Mouse (Mus musculus) heart, postnatal 36 days (tissue): ENCODE data around the gene Cflar. TPM values are rescaled to one million over a fixed set of nuclear protein-coding genes. Genes with fewer than 3 reads are reported as not detected.
"Not testable (repeated sequence)": the region's sequence is repeated elsewhere in the genome, so short reads cannot be mapped to it uniquely, and the experiment has no call there.

Source experiments
- DNase-seq, 2 experiments: peaks; one replicate each; pipeline ENCODE4 v3.0.0; 2021 to 2022
- intact Hi-C: fragments of 180-260 bp; cut with DNase I; formaldehyde crosslinking; loops from one replicate; pipeline ENCODE4 v1.15.1; 2025
- total RNA-seq, 2 experiments: library from RNA; stranded (reverse); gene quantifications; 2 replicates each; pipeline ENCODE4 v1.2.3; 2021

Gene Cflar
- total RNA-seq, 2 experiments from 2014 or later, result 56.4 to 61.5 TPM

- intact Hi-C loops, result no loop called here
- DNase-seq, result no peak
These were observed 14.5 kb downstream of the Cflar start for GRCm38 (mm10) chr1:58725767-58726166.

- DNase-seq, result no peak
- intact Hi-C loops, result no loop called here
These were observed 15.9 kb downstream of the Cflar start for GRCm38 (mm10) chr1:58727019-58727746.

GRCm38 (mm10) chr1:58727747-58728589, 16.7 kb downstream of the Cflar start:
- DNase-seq, result no peak
- intact Hi-C loops, result no loop called here

GRCm38 (mm10) chr1:58728590-58728868, 17.2 kb downstream of the Cflar start:
- intact Hi-C loops, result no loop called here
- no peak for DNase-seq

- DNase-seq, result no peak
- intact Hi-C loops, result no loop called here
These were observed 22.3 kb downstream of the Cflar start for GRCm38 (mm10) chr1:58733636-58734035.

GRCm38 (mm10) chr1:58734043-58734920, 23.0 kb downstream of the Cflar start:
- intact Hi-C loops, result no loop called here
- no peak for DNase-seq

- intact Hi-C loops, result no loop called here
- DNase-seq, result no peak
These were observed 24.7 kb downstream of the Cflar start for GRCm38 (mm10) chr1:58735962-58736361.

- intact Hi-C loops, result no loop called here
- no peak for DNase-seq
These were observed 25.7 kb downstream of the Cflar start for GRCm38 (mm10) chr1:58736968-58737367.

- no peak for DNase-seq
- intact Hi-C loops, result no loop called here
These were observed 28.2 kb downstream of the Cflar start for GRCm38 (mm10) chr1:58739529-58739928.

- intact Hi-C loops, result loop anchor here (5.0 kb wide), 1 partner anchor 105 kb away; no protein-coding TSS in a partner anchor
- DNase-seq, result no peak
These were observed 31.3 kb downstream of the Cflar start for GRCm38 (mm10) chr1:58742571-58743021.

GRCm38 (mm10) chr1:58743252-58743651, 31.9 kb downstream of the Cflar start:
- DNase-seq, result no peak
- intact Hi-C loops, result loop anchor here (5.0 kb wide), 1 partner anchor 106 kb away; no protein-coding TSS in a partner anchor

GRCm38 (mm10) chr1:58744645-58745044, 33.3 kb downstream of the Cflar start:
- no peak for DNase-seq

GRCm38 (mm10) chr1:58746880-58747279, 35.6 kb downstream of the Cflar start:
- intact Hi-C loops, result loop anchor here (2.0 to 5.0 kb wide), 4 partner anchors 35 to 185 kb away; partner anchors contain the start of genes Cflar, Fam126b and Ndufb3
- no peak for DNase-seq

More at GRCm38 (mm10) chr1:58744645-58745044, 33.3 kb downstream of the Cflar start:
- intact Hi-C loops, result loop anchor here (5.0 kb wide), 4 partner anchors 32 to 182 kb away; partner anchors contain the start of genes Cflar, Fam126b and Ndufb3

- no peak for DNase-seq
- intact Hi-C loops, result no loop called here
These were observed 48.1 kb downstream of the Cflar start for GRCm38 (mm10) chr1:58759451-58759850.

- no peak for DNase-seq
- intact Hi-C loops, result no loop called here
These were observed 49.3 kb downstream of the Cflar start for GRCm38 (mm10) chr1:58760581-58760980.

- intact Hi-C loops, DNase-seq: not testable (repeated sequence)
These were observed 50.3 kb downstream of the Cflar start for GRCm38 (mm10) chr1:58761391-58762275.

- DNase-seq, result no peak
- intact Hi-C loops, result no loop called here
These were observed 51.3 kb downstream of the Cflar start for GRCm38 (mm10) chr1:58762576-58762975.

- intact Hi-C loops, result not testable (repeated sequence)
These were observed 55.1 kb downstream of the Cflar start for GRCm38 (mm10) chr1:58766446-58766845.

GRCm38 (mm10) chr1:58769136-58769535, 57.8 kb downstream of the Cflar start:
- intact Hi-C loops, result no loop called here
- no peak for DNase-seq

More at GRCm38 (mm10) chr1:58766446-58766845, 55.1 kb downstream of the Cflar start:
- DNase-seq, result not testable (repeated sequence)
